Mouse (Mus musculus): ENCODE data around the gene Blnk. TPM values are rescaled to one million over a fixed set of nuclear protein-coding genes. Genes with fewer than 3 reads are reported as not detected.

Gene Blnk
- total and polyA plus RNA-seq, 3 experiments = not detected

DNA sequence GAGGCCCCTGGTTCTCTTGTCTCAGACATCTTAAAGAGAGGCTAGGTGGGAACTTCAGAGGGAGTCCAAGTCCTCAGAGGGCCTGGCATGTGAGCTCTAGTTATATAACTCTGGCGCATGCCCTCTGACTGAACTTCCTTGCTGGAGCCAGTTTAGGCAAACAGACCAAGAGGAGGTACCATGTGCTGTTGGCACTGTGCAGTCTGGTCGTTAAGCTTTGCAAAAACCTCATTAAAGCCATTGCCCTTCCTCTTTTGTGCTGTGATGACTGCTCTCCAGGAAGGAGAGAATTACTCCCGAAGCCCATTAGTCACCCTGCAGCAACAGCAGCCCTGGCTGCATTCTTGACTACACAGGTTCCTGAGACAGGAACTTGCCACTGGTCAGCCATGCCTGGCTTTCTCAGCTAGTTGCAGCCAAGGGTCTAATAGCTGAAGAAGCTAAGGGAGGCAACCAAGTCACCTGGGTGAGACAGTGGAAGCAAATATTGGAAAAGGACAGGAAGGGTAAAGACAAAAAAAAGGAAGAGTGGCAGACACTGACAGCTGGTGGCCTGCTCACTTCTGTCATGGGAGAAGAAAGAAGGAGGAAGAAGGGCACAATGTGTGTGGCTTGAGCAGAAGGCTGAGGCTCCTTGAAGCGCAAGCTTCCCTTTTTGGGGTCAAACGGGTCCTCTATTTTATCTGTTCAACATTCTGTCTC lies 4.3 kb upstream of the Blnk start:
- DNase-seq (ENCODE audit: low read depth, low spot score) = no peak
- H3K27ac ChIP-seq (ENCODE audit: control insufficient read depth, low read depth, low read length) = no peak overlapping the region
- H3K4me3 ChIP-seq (ENCODE audit: control insufficient read depth in 1 of 2, insufficient read depth in 1 of 2, low read depth in 2 of 2, low read length in 2 of 2) = no peak overlapping the region
- H3K9ac ChIP-seq (ENCODE audit: control insufficient read depth, low read depth, low read length, poor library complexity, severe bottlenecking) = no peak overlapping the region
- H3K9me3 ChIP-seq (replicated peaks; ENCODE audit: insufficient read depth, low read length) = no peaks in the 10 kb centered on the region
- H3K36me3 ChIP-seq (ENCODE audit: control insufficient read depth in 1 of 2, insufficient read depth in 2 of 2, low read length in 2 of 2) = no peaks in the 10 kb centered on the region
- TF ChIP-seq ZKSCAN1 (IDR thresholded peaks at IDR 0.05; ENCODE audit: low read depth, low read length) (no peak), E2F4 (IDR thresholded peaks at IDR 0.05; ENCODE audit: borderline replicate concordance, low read depth, low read length) (no peak), HCFC1 (IDR thresholded peaks at IDR 0.05; ENCODE audit: low read depth, low read length) (no peak), MAX (IDR thresholded peaks at IDR 0.05; ENCODE audit: low read length) (no peak), SIN3A (IDR thresholded peaks at IDR 0.05; ENCODE audit: low read length) (no peak), CHD1 (IDR thresholded peaks at IDR 0.05; ENCODE audit: low read depth, low read length) (no peak), CTCF (IDR thresholded peaks at IDR 0.05 in 2 of 3, conservative IDR thresholded peaks at IDR 0.05 in 1 of 3; ENCODE audit: control insufficient read depth in 1 of 3, insufficient read depth in 1 of 3, low read depth in 2 of 3, low read length in 3 of 3, poor library complexity in 1 of 3, severe bottlenecking in 1 of 3) (no peak), USF2 (IDR thresholded peaks at IDR 0.05; ENCODE audit: borderline replicate concordance in 1 of 2, insufficient read depth in 1 of 2, low read depth in 1 of 2, low read length in 2 of 2) (no peak), SMC3 (IDR thresholded peaks at IDR 0.05; ENCODE audit: low read depth, low read length) (no peak), POLR2AphosphoS2 (IDR thresholded peaks at IDR 0.05; ENCODE audit: low read length) (no peak), ZNF384 (IDR thresholded peaks at IDR 0.05; ENCODE audit: low read depth, low read length) (no peak), NRF1 (IDR thresholded peaks at IDR 0.05; ENCODE audit: insufficient read depth, low read depth, low read length, poor library complexity, severe bottlenecking) (no peak), MYB (IDR thresholded peaks at IDR 0.05; ENCODE audit: low read depth, low read length) (no peak), MXI1 (IDR thresholded peaks at IDR 0.05; ENCODE audit: low read depth, low read length) (no peak), RCOR1 (IDR thresholded peaks at IDR 0.05; ENCODE audit: low read depth, low read length) (no peak), GABPA (IDR thresholded peaks at IDR 0.05; ENCODE audit: low read depth, low read length) (no peak), GATA1 (IDR thresholded peaks at IDR 0.05; ENCODE audit: low read depth, low read length) (no peak)
- peaks cover 0 to 2% of the 10 kb centered on the region in 2 experiments; a peak in 2 of 4 replicates for H3K27me3 ChIP-seq (ENCODE audit: control insufficient read depth in 1 of 2, insufficient read depth in 2 of 2, low read length in 2 of 2)
- no peaks in the 10 kb centered on the region for H3K79me2 ChIP-seq (ENCODE audit: control insufficient read depth, insufficient read depth, low read length, poor library complexity)
- no peaks in the 10 kb centered on the region for H3K4me1 ChIP-seq (ENCODE audit: control insufficient read depth in 1 of 2, insufficient read depth in 2 of 2, low read length in 2 of 2)

DNA sequence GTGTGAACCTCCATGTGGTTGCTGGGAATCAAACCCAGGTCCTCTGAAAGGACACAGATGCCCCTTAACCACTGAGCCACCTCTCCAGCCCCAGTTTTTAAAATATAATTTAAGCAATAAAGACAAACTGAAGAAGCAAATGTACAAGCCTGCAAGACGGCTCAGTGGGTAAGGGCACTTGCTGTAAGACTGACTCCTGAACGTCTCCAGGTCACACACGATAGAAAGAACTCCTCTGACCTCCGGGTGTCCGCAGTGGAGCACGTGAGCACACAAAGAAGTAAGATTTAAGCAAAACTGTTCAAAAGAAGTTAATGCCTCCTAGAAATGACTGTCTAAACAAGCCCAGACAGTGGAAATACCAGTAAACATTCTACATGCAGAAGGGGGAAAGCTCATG lies 2.4 kb upstream of the Blnk start:
- Histone ChIP-seq H3K36me3 (ENCODE audit: control insufficient read depth in 1 of 2, insufficient read depth in 2 of 2, low read length in 2 of 2) (no peaks in the 10 kb centered on the region), H3K79me2 (ENCODE audit: control insufficient read depth, insufficient read depth, low read length, poor library complexity) (no peaks in the 10 kb centered on the region), H3K4me3 (ENCODE audit: control insufficient read depth in 1 of 2, insufficient read depth in 1 of 2, low read depth in 2 of 2, low read length in 2 of 2) (no peak overlapping the region), H3K9me3 (replicated peaks; ENCODE audit: insufficient read depth, low read length) (no peaks in the 10 kb centered on the region), H3K27me3 (ENCODE audit: control insufficient read depth in 1 of 2, insufficient read depth in 2 of 2, low read length in 2 of 2) (peaks cover 0 to 2% of the 10 kb centered on the region in 2 experiments; a peak in 2 of 4 replicates), H3K27ac (ENCODE audit: control insufficient read depth, low read depth, low read length) (no peak overlapping the region), H3K4me1 (ENCODE audit: control insufficient read depth in 1 of 2, insufficient read depth in 2 of 2, low read length in 2 of 2) (no peaks in the 10 kb centered on the region), H3K9ac (ENCODE audit: control insufficient read depth, low read depth, low read length, poor library complexity, severe bottlenecking) (no peak overlapping the region)
- TF ChIP-seq POLR2AphosphoS5 (IDR thresholded peaks at IDR 0.05; ENCODE audit: borderline replicate concordance, low read depth, low read length) = no peak
- no peak for TF ChIP-seq MAZ (IDR thresholded peaks at IDR 0.05; ENCODE audit: low read depth, low read length)
- TF ChIP-seq UBTF (IDR thresholded peaks at IDR 0.05; ENCODE audit: borderline replicate concordance, insufficient read depth, low read depth, low read length) = no peak
- no peak for TF ChIP-seq MXI1 (IDR thresholded peaks at IDR 0.05; ENCODE audit: low read depth, low read length)
- no peak for TF ChIP-seq ZMIZ1 (IDR thresholded peaks at IDR 0.05; ENCODE audit: low read depth, low read length)
- DNase-seq (ENCODE audit: low read depth, low spot score) = no peak
